Mouse (Mus musculus) cortical plate, adult 2 months (tissue): ENCODE results near the gene Cfap299.

ENCODE experiments used
- CTCF ChIP-seq: fragments of 200-500 bp; IDR thresholded peaks from 2 replicates; pipeline ENCODE4 v1.5.1; 2011; ENCODE audit warnings: mild to moderate bottlenecking, control low read depth, low read length; ENCODE audit not compliant: insufficient read depth; ENCODE audit errors: extremely low read depth
- POLR2A ChIP-seq: fragments of 200-500 bp; IDR thresholded peaks from 2 replicates; pipeline ENCODE4 v1.6.1; 2011; ENCODE audit warnings: mild to moderate bottlenecking, low read length, control low read depth; ENCODE audit not compliant: insufficient read depth; ENCODE audit errors: extremely low read depth

GRCm38 (mm10) chr5:98550873-98551272, 221.8 kb downstream of the Cfap299 start:
- TF ChIP-seq CTCF (no peak), POLR2A (no peak)
